Mouse (Mus musculus) ES-Bruce4 (cell line): Measurements from ENCODE around the gene Zfp931. TPM values are rescaled to one million over a fixed set of nuclear protein-coding genes. Genes with fewer than 3 reads are reported as not detected.
"Not testable (repeated sequence)": the region's sequence is repeated elsewhere in the genome, so short reads cannot be mapped to it uniquely, and the experiment has no call there.

Experiments
- H3K27ac ChIP-seq: 2 replicates; pipeline ENCODE4 v1.5.1; 2012; ENCODE audit warnings: low read length, inconsistent platforms; ENCODE audit not compliant: insufficient read depth
- H3K27me3 ChIP-seq: 2 replicates; pipeline ENCODE4 v1.6.1; 2012; ENCODE audit warnings: mild to moderate bottlenecking, low read length, inconsistent platforms; ENCODE audit not compliant: control insufficient read depth, poor library complexity, insufficient read depth, severe bottlenecking
- H3K36me3 ChIP-seq: 2 replicates; pipeline ENCODE4 v1.6.1; 2012; ENCODE audit warnings: inconsistent platforms, mild to moderate bottlenecking, low read length, moderate library complexity; ENCODE audit not compliant: control insufficient read depth, poor library complexity, insufficient read depth, severe bottlenecking
- H3K4me1 ChIP-seq: one replicate; pipeline ENCODE4 v1.8.1; 2011; ENCODE audit warnings: low read length; ENCODE audit not compliant: control insufficient read depth, insufficient read depth
- H3K4me3 ChIP-seq: 2 replicates; pipeline ENCODE4 v1.5.1; 2011; ENCODE audit warnings: low read depth, mild to moderate bottlenecking, low read length
- H3K9ac ChIP-seq: 2 replicates; pipeline ENCODE4 v1.6.1; 2012; ENCODE audit warnings: low read depth, mild to moderate bottlenecking, inconsistent platforms; ENCODE audit not compliant: poor library complexity, severe bottlenecking
- H3K9me3 ChIP-seq: replicated peaks from 2 replicates; pipeline ENCODE4 v1.6.1; 2012; ENCODE audit warnings: mild to moderate bottlenecking, low read length, inconsistent platforms; ENCODE audit not compliant: control insufficient read depth, poor library complexity, insufficient read depth, severe bottlenecking
- CTCF ChIP-seq: IDR thresholded peaks from one replicate; pipeline ENCODE4 v1.8.1; 2011; ENCODE audit warnings: low read depth, low read length
- EP300 ChIP-seq: IDR thresholded peaks from 2 replicates; pipeline ENCODE4 v1.6.1; 2011; ENCODE audit warnings: low read depth, low read length; ENCODE audit not compliant: insufficient read depth
- POLR2A ChIP-seq: IDR thresholded peaks from one replicate; pipeline ENCODE4 v1.8.1; 2011; ENCODE audit warnings: low read length; ENCODE audit not compliant: insufficient read depth
- polyA plus RNA-seq: library from polyadenylated mRNA; stranded (reverse); fragments of >200 nt; gene quantifications from 2 replicates; pipeline ENCODE4 v1.2.4, GENCODE M21; 2011; ENCODE audit warnings: low read depth; ENCODE audit not compliant: missing spikeins, insufficient read depth, insufficient read length

The Zfp931 gene
- polyA plus RNA-seq: 4.6 and 9.8 TPM in 2 replicates

GRCm38 (mm10) chr2:178078166-178078717, at the start of gene Zfp931:
Zfp931 (minus strand) TSS chr2:178078476.
- H3K9ac ChIP-seq: peak within 1 kb of the TSS; percentile 83
- not testable (repeated sequence) for H3K27me3 ChIP-seq, H3K36me3 ChIP-seq, H3K27ac ChIP-seq, H3K9me3 ChIP-seq, H3K4me1 ChIP-seq
- peak within 1 kb of the TSS; percentile 86 for H3K4me3 ChIP-seq

GRCm38 (mm10) chr2:178126041-178126820, 48.0 kb upstream of the Zfp931 start:
- H3K4me1 ChIP-seq: no peaks in the 10 kb centered on the region
- no peak overlapping the region for H3K4me3 ChIP-seq
- no peak for TF ChIP-seq EP300
- TF ChIP-seq POLR2A: no peak
- TF ChIP-seq CTCF: no peak
- no peaks in the 10 kb centered on the region; the same call in 1 of the 2 replicates for H3K27me3 ChIP-seq
- no peak overlapping the region for H3K27ac ChIP-seq
- H3K36me3 ChIP-seq: no peaks in the 10 kb centered on the region
- no peaks in the 10 kb centered on the region for H3K9me3 ChIP-seq
- no peak overlapping the region for H3K9ac ChIP-seq

GRCm38 (mm10) chr2:178125427-178125826, 47.2 kb upstream of the Zfp931 start:
- Histone ChIP-seq H3K27me3 (no peaks in the 10 kb centered on the region; the same call in 1 of the 2 replicates), H3K9me3 (no peaks in the 10 kb centered on the region), H3K27ac (no peak overlapping the region), H3K4me1 (no peaks in the 10 kb centered on the region), H3K36me3 (no peaks in the 10 kb centered on the region), H3K9ac (no peak overlapping the region), H3K4me3 (no peak overlapping the region)
- no peak for TF ChIP-seq EP300
- no peak for TF ChIP-seq CTCF
- no peak for TF ChIP-seq POLR2A

DNA sequence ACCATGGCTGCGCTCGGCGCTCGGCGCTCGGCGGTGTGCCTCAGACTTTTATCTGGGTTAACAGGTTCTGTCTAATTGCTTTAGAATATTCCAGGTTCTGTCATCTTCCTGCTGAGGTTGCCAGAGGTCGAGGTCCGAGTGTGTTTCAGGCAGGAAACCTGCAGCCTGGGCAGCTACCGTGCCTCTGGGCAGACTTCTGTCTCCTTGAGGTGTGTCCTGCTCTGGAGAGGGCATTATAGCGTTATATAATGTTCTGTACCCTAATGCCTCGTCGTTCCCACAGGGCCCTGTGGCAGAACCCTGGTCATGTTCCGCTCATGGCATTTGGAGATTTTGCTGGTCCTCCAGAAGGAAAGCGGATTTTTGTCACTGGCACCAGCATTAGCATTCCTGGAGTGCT, 45.2 kb upstream of the Zfp931 start:
- 0 out of 2 replicates have a peak, but pooled peaks cover 3% of the 10 kb centered on the region for H3K27me3 ChIP-seq
- H3K27ac ChIP-seq: no peak overlapping the region
- TF ChIP-seq EP300 (no peak), CTCF (no peak), POLR2A (no peak)
- H3K4me1 ChIP-seq: peaks cover 1% of the 10 kb centered on the region
- H3K9me3 ChIP-seq: no peaks in the 10 kb centered on the region
- no peaks in the 10 kb centered on the region for H3K36me3 ChIP-seq
- no peak overlapping the region for H3K9ac ChIP-seq
- no peak overlapping the region for H3K4me3 ChIP-seq

- Histone ChIP-seq H3K4me3 (no peak overlapping the region), H3K27me3 (0 out of 2 replicates have a peak, but pooled peaks cover 3% of the 10 kb centered on the region), H3K9ac (no peak overlapping the region), H3K9me3 (no peaks in the 10 kb centered on the region), H3K4me1 (peaks cover 1% of the 10 kb centered on the region), H3K36me3 (no peaks in the 10 kb centered on the region), H3K27ac (no peak overlapping the region)
- TF ChIP-seq EP300 (no peak), CTCF (no peak)
Measured at GRCm38 (mm10) chr2:178121946-178122665, 43.8 kb upstream of the Zfp931 start.

- no peak overlapping the region for H3K27ac ChIP-seq
- H3K9ac ChIP-seq: no peak overlapping the region
- 0 out of 2 replicates have a peak, but pooled peaks cover 3% of the 10 kb centered on the region for H3K27me3 ChIP-seq
- H3K4me1 ChIP-seq: peaks cover 1% of the 10 kb centered on the region
- H3K4me3 ChIP-seq: no peak overlapping the region
- TF ChIP-seq CTCF (no peak), POLR2A (no peak), EP300 (no peak)
- H3K9me3 ChIP-seq: no peaks in the 10 kb centered on the region
- H3K36me3 ChIP-seq: no peaks in the 10 kb centered on the region
Measured at GRCm38 (mm10) chr2:178121375-178121688, 43.1 kb upstream of the Zfp931 start.
